Mouse (Mus musculus) activated CD4-positive, CD25-positive, alpha-beta regulatory T cell, adult 4 months (primary cell): ENCODE results near the gene H3f3a. TPM values are rescaled to one million over a fixed set of nuclear protein-coding genes. Genes with fewer than 3 reads are reported as not detected.

ENCODE experiments used
- ATAC-seq: one replicate; pipeline ENCODE4 v1.8.0; 2017
- polyA plus RNA-seq, 2 experiments: library from polyadenylated mRNA; unstranded; fragments of 100-300 nt; shearing (Covaris generic); gene quantifications; one replicate each; pipeline ENCODE4 v1.2.1; 2017

The H3f3a gene
- polyA plus RNA-seq, 2 experiments from 2014 or later: 737 to 878 TPM

- ATAC-seq: no peak
Observed at GRCm38 (mm10) chr1:180757252-180757955, 56.3 kb downstream of the H3f3a start.

- no peak for ATAC-seq
Observed at GRCm38 (mm10) chr1:180756711-180757110, 57.0 kb downstream of the H3f3a start.

GRCm38 (mm10) chr1:180754376-180754775 lies 59.4 kb downstream of the H3f3a start:
- ATAC-seq: no peak

- no peak for ATAC-seq
Observed at GRCm38 (mm10) chr1:180752115-180752514, 61.6 kb downstream of the H3f3a start.

Other genes with a start within 250 kb of the H3f3a start
- 10 to 100 TPM; 41.4 to 43.1 TPM for gene Parp1, start 245.0 kb downstream of the H3f3a start, polyA plus RNA-seq
- 10 to 100 TPM; 16.7 to 18.7 TPM for gene Lin9, start 172.8 kb downstream of the H3f3a start, polyA plus RNA-seq
- not detected for gene Mixl1, start 116.9 kb downstream of the H3f3a start, polyA plus RNA-seq
- gene Acbd3, start 87.9 kb downstream of the H3f3a start, polyA plus RNA-seq: 10 to 100 TPM; 11.5 to 11.9 TPM
- 10 to 100 TPM; 32.3 to 34.1 TPM for gene Sde2, start 37.2 kb upstream of the H3f3a start, polyA plus RNA-seq
- not detected for gene Lefty2, start 79.2 kb upstream of the H3f3a start, polyA plus RNA-seq
- 10 to 100 TPM; 44.3 to 45.6 TPM for gene Pycr2, start 90.3 kb upstream of the H3f3a start, polyA plus RNA-seq
- gene Lefty1, start 121.1 kb upstream of the H3f3a start, polyA plus RNA-seq: not detected
- 10 to 100 TPM; 13.5 to 13.7 TPM for gene Tmem63a, start 128.4 kb upstream of the H3f3a start, polyA plus RNA-seq
- 100 to 1,000 TPM; 125 to 176 TPM for gene Ephx1, start 207.0 kb upstream of the H3f3a start, polyA plus RNA-seq
- gene 9130409I23Rik, start 237.3 kb upstream of the H3f3a start, polyA plus RNA-seq: under 1 TPM in 1 of 2 experiments, not detected in 1; 0.29 TPM